Mouse (Mus musculus) midbrain, embryonic 10.5 days (tissue): Measurements from ENCODE around the gene Clptm1. TPM values are rescaled to one million over a fixed set of nuclear protein-coding genes. Genes with fewer than 3 reads are reported as not detected.
"Not testable (repeated sequence)": the region's sequence is repeated elsewhere in the genome, so short reads cannot be mapped to it uniquely, and the experiment has no call there.

ENCODE experiments used
- DNase-seq: peaks from one replicate; pipeline ENCODE4 v3.0.0-alpha.2; 2017; ENCODE audit warnings: low spot score
- H3K27ac ChIP-seq: fragments of 300-500 bp; sonication (generic); replicated peaks from 2 replicates; pipeline ENCODE4 v1.5.1; 2016; ENCODE audit warnings: mild to moderate bottlenecking
- H3K27me3 ChIP-seq: fragments of 300-500 bp; sonication (generic); 2 replicates; pipeline ENCODE4 v1.6.1; 2016; ENCODE audit warnings: low read depth, mild to moderate bottlenecking; ENCODE audit not compliant: poor library complexity, severe bottlenecking
- H3K36me3 ChIP-seq: fragments of 300-500 bp; sonication (generic); 2 replicates; pipeline ENCODE4 v1.6.1; 2016; ENCODE audit warnings: mild to moderate bottlenecking, moderate library complexity
- H3K4me1 ChIP-seq: fragments of 300-500 bp; sonication (generic); 2 replicates; pipeline ENCODE4 v1.6.1; 2016
- H3K4me3 ChIP-seq: fragments of 300-500 bp; sonication (generic); 2 replicates; pipeline ENCODE4 v1.5.1; 2016; ENCODE audit warnings: mild to moderate bottlenecking, moderate library complexity
- H3K9me3 ChIP-seq: fragments of 300-500 bp; sonication (generic); replicated peaks from 2 replicates; pipeline ENCODE4 v1.6.1; 2016; ENCODE audit warnings: mild to moderate bottlenecking
- WGBS: fragments of 180-500 bp; shearing (Covaris S2); methylation state at CpG from one replicate; pipeline ENCODE4 v1.1.7; 2016; 5-methylcytosine and 5-hydroxymethylcytosine counted together
- polyA plus RNA-seq: library from polyadenylated mRNA; unstranded; fragments of >200 nt; fragmentation: Nextera tagmentation; extraction: Ambion mirVana; gene quantifications from 2 replicates; pipeline ENCODE4 v1.2.1, GENCODE M21; 2016

The Clptm1 gene
- polyA plus RNA-seq, 1 experiment from 2014 or later = 82.3 TPM

DNA sequence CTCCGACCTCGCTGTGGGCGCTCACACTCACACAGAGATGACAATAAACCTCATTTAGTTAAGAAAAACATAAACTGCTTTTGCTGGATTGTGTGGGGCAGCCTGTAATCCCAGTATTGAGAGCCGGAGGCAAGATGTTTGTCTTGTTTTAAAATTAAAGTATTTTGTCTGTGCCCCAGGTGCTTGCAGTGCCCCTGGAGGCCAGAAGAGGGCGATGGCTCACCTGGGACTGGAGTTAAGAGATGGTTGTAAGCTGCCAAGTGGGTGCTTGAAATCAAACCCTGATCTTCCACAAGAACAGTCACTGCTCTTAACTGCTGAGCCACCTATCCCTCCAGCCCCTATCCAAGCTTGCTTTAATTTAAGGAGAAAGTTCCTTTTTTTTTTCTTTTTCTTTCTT is 53.9 kb downstream of the Clptm1 start:
- no peaks in the 10 kb centered on the region for H3K9me3 ChIP-seq
- no peaks in the 10 kb centered on the region for H3K36me3 ChIP-seq
- WGBS = 79% methylated on average over 5 of the region's 5 CpGs
- H3K27me3 ChIP-seq = no peaks in the 10 kb centered on the region
- H3K27ac ChIP-seq = no peak overlapping the region
- no peaks in the 10 kb centered on the region for H3K4me1 ChIP-seq
- no peak for DNase-seq
- H3K4me3 ChIP-seq = no peak overlapping the region

DNA sequence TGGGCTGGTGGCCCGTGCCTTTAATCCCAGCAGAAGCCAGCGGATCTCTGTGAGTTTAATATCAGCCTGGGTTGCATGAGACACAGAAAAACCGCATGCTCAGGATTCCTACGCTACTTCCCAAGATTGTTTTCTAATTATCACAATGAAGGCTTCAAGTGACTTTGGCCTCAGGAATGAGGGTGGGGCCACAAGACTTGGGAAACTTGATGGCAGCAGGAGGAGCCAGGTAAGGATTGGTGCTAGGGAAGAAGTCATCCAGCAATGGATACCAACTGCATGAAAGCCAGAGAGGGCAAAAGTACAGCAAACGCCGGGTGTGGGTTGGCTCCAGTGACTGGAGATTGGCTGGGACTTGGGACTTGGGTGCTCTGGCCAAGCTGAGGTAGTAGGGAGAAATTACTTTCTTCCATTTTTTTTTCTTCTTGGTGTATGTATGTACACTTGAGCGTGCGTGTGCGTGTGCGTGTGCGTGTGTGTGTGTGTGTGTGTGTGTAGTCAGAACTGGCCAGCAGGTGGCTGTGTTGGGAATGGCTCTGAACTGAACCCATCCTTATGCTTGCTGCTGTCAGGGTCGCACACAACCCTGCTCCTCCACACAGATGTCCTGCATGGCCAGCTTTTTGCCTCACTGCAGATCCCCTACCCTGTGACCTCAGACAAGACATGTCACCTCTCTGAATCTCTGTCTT is 55.0 kb downstream of the Clptm1 start:
- no peaks in the 10 kb centered on the region for H3K9me3 ChIP-seq
- 88% methylated on average over 12 of the region's 12 CpGs for WGBS
- no peak for DNase-seq
- H3K27ac ChIP-seq = no peak overlapping the region
- H3K27me3 ChIP-seq = no peaks in the 10 kb centered on the region
- H3K4me1 ChIP-seq = no peaks in the 10 kb centered on the region
- H3K36me3 ChIP-seq = no peaks in the 10 kb centered on the region
- no peak overlapping the region for H3K4me3 ChIP-seq

DNA sequence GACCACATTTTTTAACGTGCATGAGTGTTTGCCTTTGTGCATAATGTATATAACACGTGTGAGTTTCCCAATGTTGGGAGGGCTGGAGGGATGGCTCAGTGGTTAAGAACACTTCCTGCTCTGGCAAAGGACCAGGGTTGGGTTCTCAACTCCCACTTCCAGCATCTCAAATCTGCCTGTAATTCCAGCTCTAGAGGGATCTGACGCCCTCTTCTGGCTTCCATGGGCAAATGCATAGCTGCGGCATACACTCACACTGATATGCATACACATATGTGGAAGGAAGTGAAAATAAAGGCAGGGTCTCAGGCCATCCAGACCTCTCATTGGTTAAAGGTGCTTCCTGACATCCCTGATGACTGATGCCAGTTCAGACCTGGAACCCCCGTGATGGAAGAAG is 57.5 kb downstream of the Clptm1 start:
- no peaks in the 10 kb centered on the region for H3K27me3 ChIP-seq
- H3K9me3 ChIP-seq = no peaks in the 10 kb centered on the region
- H3K36me3 ChIP-seq = peaks cover 9% of the 10 kb centered on the region
- no peak for DNase-seq
- no peak overlapping the region for H3K4me3 ChIP-seq
- peaks cover 18% of the 10 kb centered on the region for H3K4me1 ChIP-seq
- H3K27ac ChIP-seq = no peak overlapping the region
- 83% methylated on average over 5 of the region's 5 CpGs for WGBS

DNA sequence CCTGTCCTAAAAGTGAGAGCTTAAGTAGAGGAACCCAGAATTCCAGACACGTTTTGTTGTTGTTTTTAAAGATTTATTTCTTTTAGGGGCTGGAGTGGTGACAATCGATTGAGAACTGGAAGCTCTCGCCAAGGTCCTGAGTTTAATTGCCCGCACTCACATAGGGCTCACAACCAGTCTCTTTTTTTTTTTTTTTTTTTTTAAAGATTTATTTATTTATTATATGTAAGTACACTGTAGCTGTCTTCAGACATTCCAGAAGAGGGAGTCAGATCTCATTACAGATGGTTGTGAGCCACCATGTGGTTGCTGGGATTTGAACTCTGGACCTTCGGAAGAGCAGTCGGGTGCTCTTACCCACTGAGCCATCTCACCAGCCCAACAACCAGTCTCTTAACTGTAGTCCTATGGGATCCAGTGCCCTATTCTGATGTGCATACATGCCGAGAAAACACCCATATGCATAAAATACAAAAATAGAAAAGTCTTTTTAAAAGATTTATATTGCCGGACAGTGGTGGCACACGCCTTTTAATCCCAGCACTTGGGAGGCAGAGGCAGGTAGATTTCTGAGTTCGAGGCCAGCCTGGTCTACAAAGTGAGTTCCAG is 60.1 kb downstream of the Clptm1 start:
- not testable (repeated sequence) for H3K9me3 ChIP-seq, DNase-seq, H3K27me3 ChIP-seq
- 64% methylated on average over 10 of the region's 10 CpGs for WGBS
- Histone ChIP-seq H3K4me3 (peak overlapping the region; percentile 100), H3K36me3 (peaks cover 33% of the 10 kb centered on the region), H3K4me1 (peaks cover 32% of the 10 kb centered on the region), H3K27ac (peak overlapping the region; percentile 95)

DNA sequence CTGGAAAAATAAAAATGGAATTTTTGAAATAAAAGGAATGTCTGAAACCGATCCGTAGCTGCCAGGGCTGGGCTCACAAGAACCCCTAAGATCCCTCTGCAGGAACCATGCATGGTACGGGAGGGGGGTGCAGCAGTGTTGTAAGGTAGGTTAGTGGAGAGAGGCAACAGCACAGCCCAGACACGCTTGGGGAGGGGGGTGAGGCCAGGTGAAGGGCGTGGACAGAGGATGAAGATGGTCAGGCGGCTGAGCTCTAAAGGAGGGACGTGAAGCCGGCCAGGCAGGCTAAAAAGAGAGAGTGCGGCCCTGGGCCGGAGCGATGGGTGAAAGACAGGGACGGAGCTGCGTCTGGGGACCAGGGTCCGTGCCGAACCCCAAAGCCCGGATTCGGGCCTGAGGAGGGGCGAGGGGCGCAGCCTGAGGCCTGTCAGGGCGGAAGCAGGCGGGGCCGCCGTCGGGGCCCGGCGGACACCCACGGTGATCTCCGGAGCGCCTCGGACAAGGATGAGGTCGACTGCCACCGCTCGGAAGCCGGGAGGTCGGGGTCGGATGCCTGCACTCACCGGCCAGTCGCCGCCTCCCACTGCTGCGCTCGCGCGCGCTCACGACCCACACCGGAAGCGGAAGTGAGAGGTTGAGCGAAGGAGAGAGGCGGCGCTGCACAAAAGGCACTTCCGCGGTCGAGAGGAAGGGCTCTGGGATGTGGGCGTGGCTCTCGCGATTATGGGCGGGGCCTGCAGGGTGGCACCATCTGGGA is 60.8 kb downstream of the Clptm1 start, which contains the start of gene Clasrp:
TSS of gene Clasrp (minus strand) at position 638 of the 757 bp plus-strand sequence.
- H3K9me3 ChIP-seq = no peaks in the 10 kb centered on the region
- H3K27me3 ChIP-seq = no peaks in the 10 kb centered on the region
- peaks cover 32% of the 10 kb centered on the region for H3K4me1 ChIP-seq
- peak; percentile 95 for DNase-seq
- H3K4me3 ChIP-seq = peak within 1 kb of the TSS; percentile 100
- peaks cover 40% of the 10 kb centered on the region for H3K36me3 ChIP-seq
- peak within 1 kb of the TSS; percentile 95 for H3K27ac ChIP-seq
- WGBS = 1% methylated on average over 57 of the region's 57 CpGs

DNA sequence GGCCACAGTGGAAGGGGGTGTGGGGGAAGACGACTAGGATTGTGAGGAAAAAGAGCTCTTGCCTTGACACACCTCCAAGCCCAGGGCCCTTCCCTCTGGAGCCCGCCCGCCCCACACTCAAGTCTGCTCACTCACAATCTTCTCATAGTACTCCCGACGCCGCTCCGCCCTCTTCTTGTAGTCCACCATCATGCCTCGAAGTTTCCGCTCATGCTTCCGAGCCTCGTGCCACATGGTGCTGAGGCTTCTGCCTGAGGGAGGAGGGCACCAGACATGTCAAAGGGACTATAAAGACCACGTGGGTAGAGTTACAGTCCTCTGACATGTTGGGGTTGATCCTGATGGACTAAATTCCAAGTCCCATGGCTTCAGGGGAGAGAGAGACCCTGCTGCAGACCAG is 61.8 kb downstream of the Clptm1 start:
- Histone ChIP-seq H3K27ac (no peak overlapping the region), H3K4me3 (peak overlapping the region; percentile 100), H3K9me3 (no peaks in the 10 kb centered on the region), H3K36me3 (peaks cover 50% of the 10 kb centered on the region), H3K4me1 (peaks cover 32% of the 10 kb centered on the region), H3K27me3 (no peaks in the 10 kb centered on the region)
- WGBS = 88% methylated on average over 12 of the region's 12 CpGs
- DNase-seq = no peak

DNA sequence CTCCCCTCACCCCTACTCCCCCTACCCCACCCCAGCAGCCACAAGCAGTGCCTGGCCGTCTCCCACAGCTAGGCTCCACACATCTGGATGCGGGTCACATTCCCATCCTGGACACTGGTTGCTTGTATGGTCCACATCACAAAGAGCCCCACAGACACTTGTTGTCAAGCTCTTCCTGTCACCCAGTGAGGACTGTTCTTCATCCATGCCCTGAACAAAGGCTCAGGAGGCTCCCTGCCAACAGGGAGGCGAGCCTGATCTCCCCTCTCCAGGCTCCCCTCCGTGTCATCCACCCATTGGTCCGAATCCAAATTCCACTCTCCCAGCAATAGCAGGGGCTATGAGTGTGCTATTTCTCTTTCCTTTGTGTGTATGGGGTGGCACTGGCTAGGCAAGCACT is 64.3 kb downstream of the Clptm1 start:
- Histone ChIP-seq H3K36me3 (peaks cover 73% of the 10 kb centered on the region), H3K4me3 (no peak overlapping the region; the same call in 1 of the 2 replicates), H3K27me3 (no peaks in the 10 kb centered on the region), H3K27ac (no peak overlapping the region), H3K4me1 (peaks cover 32% of the 10 kb centered on the region), H3K9me3 (no peaks in the 10 kb centered on the region)
- no peak for DNase-seq
- WGBS = 67% methylated on average over 5 of the region's 5 CpGs

DNA sequence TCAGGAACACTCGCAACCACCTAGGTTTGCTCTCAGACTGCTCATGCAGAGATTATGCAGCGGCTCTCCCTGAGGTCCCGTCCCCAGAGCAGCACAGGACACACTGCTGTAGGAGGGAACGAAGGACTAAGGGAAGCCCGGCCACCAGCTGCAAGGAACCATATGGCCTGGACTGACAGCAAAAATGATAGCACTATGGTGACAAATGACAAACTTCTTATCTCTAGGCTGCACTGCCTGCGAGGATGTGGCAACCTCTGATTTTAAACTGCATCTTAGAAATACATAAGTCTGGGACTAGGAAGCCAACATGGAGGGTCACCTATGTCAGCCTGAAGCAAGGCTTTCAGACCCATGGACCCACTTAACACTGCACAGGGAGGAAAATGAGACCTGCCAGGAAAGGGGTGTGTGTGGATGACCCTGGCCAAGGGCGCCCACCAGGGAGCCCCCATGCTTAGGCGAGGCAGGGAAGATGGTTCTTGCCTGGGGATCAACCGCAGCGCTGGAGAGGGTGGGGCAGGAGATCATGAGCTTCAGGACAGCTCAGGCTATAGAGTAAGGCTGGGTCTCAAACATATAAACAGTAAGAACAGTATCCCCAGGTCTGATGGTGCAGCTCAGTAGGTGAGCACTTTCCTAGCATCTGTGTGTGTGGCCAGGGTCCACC is 71.6 kb downstream of the Clptm1 start:
- Histone ChIP-seq H3K9me3 (no peaks in the 10 kb centered on the region), H3K27me3 (no peaks in the 10 kb centered on the region), H3K4me3 (no peak overlapping the region), H3K4me1 (no peaks in the 10 kb centered on the region), H3K27ac (no peak overlapping the region), H3K36me3 (peaks cover 98% of the 10 kb centered on the region)
- no peak for DNase-seq
- 92% methylated on average over 10 of the region's 10 CpGs for WGBS

DNA sequence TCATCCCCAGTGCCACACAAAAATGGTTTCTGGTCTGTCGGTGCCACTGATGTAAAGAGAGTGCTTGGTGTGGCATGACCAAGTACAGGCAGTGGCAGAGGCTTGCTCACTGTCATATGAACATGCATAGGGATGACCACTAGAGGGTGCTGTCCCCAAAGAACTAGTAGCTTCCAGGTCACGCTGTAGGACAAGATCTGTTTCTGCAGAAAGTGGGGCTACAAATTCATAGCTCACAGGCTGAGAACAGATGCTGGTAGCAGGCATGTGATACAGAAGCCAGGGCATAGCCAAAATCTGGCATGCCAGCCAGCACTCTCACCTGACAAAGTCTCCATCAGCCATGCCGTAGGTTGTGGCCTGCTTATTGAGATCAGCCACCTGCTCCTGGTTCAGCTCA is 74.9 kb downstream of the Clptm1 start:
- no peaks in the 10 kb centered on the region for H3K4me1 ChIP-seq
- peaks cover 100% of the 10 kb centered on the region for H3K36me3 ChIP-seq
- 68% methylated on average over 3 of the region's 3 CpGs for WGBS
- DNase-seq = peak; percentile 59
- no peaks in the 10 kb centered on the region for H3K9me3 ChIP-seq
- no peak overlapping the region for H3K4me3 ChIP-seq
- no peak overlapping the region for H3K27ac ChIP-seq
- no peaks in the 10 kb centered on the region for H3K27me3 ChIP-seq

DNA sequence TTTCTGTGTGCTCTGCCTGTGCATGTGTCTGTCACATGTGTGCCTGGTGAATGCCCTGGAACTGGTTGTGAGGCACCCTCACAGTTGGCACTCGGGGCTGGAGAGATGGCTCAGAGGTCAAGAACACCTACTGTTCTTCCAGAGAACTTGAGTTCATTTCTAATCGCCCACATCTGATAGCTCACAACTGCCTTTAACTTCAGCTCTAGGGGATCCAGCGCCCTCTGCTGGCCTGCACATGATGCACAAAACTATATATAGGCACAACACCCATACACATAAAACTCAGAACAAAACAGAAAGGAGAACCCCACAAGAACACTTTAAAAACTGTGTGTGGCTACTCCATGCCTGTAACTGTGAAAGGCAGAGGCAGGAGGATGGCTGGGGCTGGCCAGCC is 75.6 kb downstream of the Clptm1 start:
- Histone ChIP-seq H3K4me3 (no peak overlapping the region), H3K9me3 (no peaks in the 10 kb centered on the region), H3K4me1 (no peaks in the 10 kb centered on the region), H3K27ac (no peak overlapping the region), H3K36me3 (peaks cover 100% of the 10 kb centered on the region), H3K27me3 (no peaks in the 10 kb centered on the region)
- 53% methylated on average over 3 of the region's 3 CpGs for WGBS
- DNase-seq = peak; percentile 52

DNA sequence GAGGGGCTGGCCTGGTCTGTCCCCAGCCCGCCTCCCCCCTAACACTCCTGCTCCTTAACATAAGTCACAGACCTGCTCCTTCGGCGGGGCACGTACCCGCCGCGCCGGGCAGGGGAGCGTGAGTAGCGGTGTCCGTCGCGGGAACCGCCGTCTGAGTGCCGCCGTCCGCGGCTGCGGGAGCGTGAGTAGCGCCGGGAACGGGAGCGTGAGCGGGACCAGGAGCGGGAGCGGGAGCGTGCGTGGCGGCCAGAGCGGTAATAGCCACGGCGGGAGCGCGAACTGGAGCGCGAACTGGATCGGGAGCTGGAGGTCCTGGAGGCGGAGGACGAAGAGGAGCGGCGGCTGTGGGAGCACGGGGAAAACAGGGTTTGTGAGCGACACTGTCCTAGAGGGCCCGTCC is 78.6 kb downstream of the Clptm1 start:
- DNase-seq = no peak
- H3K4me3 ChIP-seq = no peak overlapping the region
- 79% methylated on average over 46 of the region's 46 CpGs for WGBS

More for the DNA sequence above, 78.6 kb downstream of the Clptm1 start:
- Histone ChIP-seq H3K4me1 (no peaks in the 10 kb centered on the region), H3K9me3 (no peaks in the 10 kb centered on the region), H3K36me3 (peaks cover 100% of the 10 kb centered on the region), H3K27ac (no peak overlapping the region), H3K27me3 (no peaks in the 10 kb centered on the region)
